Mouse (Mus musculus): ENCODE results near the gene Grin2b.
"Not testable (repeated sequence)": the region's sequence is repeated elsewhere in the genome, so short reads cannot be mapped to it uniquely, and the experiment has no call there.

The Grin2b gene

DNA sequence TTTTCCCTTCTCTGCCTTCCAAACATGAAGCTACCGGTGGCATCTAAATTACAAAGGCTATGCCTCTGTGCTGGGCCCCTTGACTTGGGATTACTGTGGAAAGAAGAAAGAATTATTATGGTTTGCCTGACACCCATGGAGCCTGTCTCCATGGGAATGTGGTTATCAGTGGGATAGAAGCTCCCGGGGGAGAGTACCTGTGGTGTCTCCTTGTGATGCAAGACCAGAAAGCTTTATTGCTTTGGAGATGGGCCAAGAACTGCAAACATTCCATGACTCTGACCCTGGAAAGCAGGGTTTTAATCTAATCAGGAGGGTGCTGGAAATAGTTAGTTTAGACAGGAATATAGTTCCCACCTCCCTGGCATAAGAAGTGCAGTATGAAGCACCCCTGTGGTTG lies 469.7 kb downstream of the Grin2b start:
- in situ Hi-C loops (cut with MboI, MseI): no loop called here

DNA sequence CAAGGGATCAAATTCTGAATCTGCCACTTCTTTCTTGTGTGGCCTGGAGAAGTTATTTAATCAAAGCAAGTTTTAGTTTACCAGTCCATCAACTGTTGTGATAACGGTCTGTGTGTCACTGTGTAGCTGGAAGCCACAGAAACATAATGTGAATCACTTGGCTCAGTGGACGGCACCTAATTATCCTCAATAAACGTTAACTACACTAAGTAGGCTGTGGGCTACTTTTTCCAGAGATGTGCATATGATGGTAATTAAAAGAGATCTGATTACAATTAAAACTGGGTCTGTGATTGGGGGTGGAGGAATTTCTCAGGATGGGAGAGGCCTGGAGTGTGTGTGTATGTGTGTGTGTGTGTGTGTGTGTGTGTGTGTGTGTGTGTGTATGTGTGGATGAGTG lies 471.9 kb downstream of the Grin2b start:
- in situ Hi-C loops (cut with MboI, MseI): no loop called here

DNA sequence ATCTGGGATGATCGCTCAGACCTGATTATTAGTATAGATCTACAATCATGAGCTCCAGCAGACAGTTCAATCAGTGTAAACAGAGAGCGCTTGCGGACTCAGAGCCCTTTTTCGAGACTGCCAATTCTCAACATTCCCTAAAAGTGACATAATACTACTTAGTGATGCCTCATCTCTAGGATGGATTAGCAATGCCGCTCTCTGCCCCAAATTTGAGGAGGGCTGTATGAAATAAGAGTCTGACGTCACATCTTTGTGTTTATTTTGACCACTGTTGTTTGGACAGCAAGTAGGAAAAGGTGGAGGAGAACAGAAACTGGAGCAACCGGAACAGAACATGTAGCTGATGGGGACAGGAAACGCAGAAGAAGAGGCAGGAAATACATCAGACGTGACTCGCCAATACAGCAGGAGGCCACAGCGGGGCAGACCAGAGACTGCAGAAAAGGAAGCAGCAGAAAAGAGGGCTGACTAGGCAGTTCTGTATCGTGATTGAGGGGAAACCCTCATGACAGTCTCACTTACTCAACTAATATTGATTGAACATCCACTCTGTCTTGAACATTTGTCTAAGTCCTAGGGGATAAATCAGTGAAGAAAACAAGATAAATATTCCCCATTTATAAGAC lies 472.5 kb downstream of the Grin2b start:
- in situ Hi-C loops (cut with MboI, MseI): no loop called here

DNA sequence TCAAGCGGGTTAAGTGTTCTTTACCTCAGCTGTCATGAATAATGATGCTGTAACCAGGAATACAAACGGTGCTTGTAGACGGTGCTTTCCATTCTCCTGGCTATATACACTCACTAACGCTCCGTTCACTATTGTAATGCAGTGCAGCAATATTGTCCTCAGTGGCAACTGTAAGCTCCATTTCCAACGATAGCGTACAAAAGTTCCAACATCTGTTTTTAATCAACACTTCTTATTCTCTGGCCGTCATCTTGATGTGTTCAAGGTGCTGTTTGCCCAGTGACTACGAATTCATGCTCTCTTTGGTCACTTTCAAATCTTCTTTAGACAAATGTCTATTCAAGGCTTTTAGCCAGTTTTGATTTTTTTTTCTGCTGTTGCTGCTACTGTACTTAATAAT lies 480.8 kb downstream of the Grin2b start:
- in situ Hi-C loops (cut with MboI, MseI): no loop called here

DNA sequence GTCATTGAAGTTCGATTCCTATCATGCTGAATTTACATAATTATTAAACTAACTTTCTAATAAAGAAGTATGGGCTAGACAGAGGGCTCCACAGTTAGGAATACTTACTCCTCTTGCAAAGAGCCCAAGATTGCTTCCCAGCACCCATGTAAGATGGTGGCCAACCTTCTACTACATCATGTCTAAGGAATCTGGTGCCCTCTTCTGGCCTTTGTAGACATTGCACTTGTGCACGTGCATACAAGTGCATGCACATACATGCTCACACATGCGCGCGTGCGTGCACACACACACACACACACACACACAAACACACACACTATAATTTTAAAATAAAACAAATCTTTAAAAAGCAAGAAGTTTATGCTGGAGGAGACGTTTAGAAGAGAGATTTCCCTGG lies 481.8 kb downstream of the Grin2b start:
- in situ Hi-C loops (cut with MboI, MseI): no loop called here

DNA sequence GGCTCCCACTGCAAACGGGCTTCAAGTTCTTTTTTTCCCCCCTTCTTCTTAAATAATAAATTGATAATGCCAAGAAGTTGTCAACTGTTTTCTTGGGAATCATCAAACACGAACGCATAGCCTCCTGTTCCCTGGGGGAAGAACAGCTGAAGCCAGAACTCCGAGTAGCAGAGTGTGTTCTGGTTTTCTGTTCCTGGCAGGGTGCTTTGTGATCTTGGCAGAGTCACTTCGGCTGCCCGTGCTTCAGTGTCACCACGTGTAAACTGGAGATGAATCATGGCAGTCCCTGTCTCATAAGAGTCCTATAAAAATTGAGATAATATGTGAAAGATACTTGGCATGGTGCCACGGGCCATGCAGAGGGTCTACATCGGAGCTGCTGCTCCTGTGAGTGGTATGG lies 485.4 kb downstream of the Grin2b start:
- in situ Hi-C loops (cut with MboI, MseI): no loop called here

DNA sequence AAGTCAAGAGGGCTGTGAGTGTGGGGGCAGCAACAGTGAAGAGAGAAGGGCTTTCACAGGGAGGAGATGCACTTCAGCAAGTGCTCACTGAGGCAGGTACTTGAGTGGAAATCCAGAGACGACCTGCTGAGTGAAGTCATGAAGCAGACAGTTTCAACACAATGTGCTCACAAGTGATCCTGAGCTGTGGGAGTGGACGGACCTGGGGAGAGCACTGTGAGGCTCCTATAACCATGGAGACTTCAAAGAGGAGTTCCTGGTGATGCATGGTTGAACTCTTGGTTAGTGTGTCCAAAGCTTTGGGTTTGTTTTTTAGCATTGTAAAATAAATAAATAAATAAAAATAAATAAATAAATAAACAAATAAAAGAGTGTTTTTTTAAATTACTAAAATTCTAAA lies 489.1 kb downstream of the Grin2b start:
- in situ Hi-C loops (cut with MboI, MseI): no loop called here

DNA sequence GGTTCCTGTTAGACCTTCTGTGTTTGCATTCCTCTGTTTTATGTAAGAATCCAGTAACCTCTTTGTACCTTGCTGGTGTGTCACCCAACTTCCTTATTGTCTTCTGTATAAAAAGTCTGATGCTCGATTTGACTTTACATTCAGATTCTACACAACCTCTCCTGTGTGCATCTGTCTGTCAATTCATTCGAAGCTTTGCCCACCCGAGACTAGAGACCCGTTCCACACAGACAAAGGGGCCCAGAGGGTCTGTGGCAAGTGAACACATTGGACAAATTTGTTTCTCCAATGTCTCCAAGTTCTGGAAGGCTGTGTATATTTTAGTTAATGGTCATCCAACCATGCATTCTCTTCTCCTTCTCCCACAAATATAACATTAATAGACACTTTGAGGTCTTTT lies 491.9 kb downstream of the Grin2b start:
- in situ Hi-C loops (cut with MboI, MseI): not testable (repeated sequence)

DNA sequence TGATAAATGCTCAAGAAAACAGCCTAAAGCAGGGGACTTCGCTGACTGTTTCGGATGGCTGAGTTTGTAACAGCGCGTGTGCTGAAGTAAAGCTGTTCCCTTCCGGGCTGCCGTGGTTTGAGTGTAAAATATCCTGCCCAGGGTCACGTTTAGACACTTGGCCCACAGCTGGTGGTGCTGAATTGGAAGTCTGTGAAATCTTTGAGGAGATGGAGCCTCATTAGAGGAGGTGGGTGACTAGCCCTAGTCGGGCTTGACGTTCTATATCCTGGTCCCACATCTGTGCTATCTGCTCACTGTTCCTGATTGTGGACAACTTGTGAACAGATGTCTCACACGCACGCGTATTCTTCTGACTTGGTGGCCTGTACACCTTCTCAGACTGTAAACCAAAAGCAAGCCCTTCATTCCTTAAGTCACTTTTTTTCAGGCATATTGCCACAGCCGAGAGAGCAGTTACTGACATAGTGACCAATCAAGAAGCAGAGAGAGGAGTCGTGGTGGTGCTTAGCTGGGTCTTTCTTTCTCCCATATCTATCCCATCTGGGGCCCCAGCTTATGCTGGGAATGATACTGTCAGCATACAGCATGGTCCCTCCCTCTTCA lies 493.1 kb downstream of the Grin2b start:
- in situ Hi-C loops (cut with MboI, MseI): no loop called here

DNA sequence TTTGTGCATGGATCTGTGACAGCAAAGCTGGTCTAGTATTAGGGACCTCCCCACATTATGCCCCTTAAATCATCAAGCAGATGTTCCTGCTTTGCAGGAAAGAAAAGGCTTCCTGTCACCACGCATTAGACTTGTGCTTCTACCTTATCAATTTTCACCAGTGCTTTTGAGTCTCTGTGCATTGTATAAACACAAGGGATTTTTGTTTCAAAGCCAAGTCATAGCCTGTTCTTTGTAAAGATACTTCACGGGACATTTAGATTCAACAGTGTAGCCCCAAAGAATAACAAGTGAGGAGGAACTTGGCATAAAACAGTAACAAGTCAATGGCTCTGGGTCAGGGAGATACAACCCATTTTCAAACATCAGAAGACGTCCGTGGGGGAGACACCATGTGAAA lies 498.9 kb downstream of the Grin2b start:
- in situ Hi-C loops (cut with MboI, MseI): loop anchor here (5.0 to 10.0 kb wide), 2 partner anchors 88 to 230 kb away; no protein-coding TSS in a partner anchor

DNA sequence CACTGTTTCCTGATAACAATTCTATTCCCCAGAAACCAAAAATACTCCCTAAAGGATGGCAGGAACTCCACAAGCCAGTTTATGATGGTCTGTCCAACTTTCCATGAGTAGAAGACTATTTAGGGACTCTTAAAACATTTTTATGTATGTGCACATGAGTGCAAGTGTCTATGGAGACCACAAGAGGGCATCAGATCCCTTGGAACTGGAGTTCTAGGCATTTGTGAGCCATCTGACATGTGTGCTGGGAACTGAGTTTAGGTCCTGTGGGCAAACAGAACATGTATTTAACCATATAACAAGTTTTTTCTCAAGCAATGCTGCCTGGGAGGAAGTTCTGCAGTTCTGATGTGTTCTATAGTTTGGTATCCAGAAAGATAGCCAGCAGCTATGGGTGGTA lies 501.3 kb downstream of the Grin2b start:
- in situ Hi-C loops (cut with MboI, MseI): loop anchor here (5.0 to 10.0 kb wide), 2 partner anchors 90 to 227 kb away; no protein-coding TSS in a partner anchor

Measured in T-helper 1 cell (primary cell).